Mouse (Mus musculus) embryonic facial prominence, embryonic 11.5 days (tissue): ENCODE results near the gene Epn2. TPM values are rescaled to one million over a fixed set of nuclear protein-coding genes. Genes with fewer than 3 reads are reported as not detected.

Experiments
- ATAC-seq: fragments of 200-750 bp; cut with Nextera tagmentation; replicated peaks from 2 replicates; pipeline ENCODE4 v1.8.0; 2017; ENCODE audit warnings: low read depth; ENCODE audit not compliant: insufficient number of reproducible peaks, low FRiP score, low TSS enrichment
- DNase-seq: peaks from one replicate; pipeline ENCODE4 v3.0.0-alpha.2; 2015; ENCODE audit warnings: low spot score
- H3K27ac ChIP-seq: fragments of 300-500 bp; sonication (generic); replicated peaks from 2 replicates; pipeline ENCODE4 v1.5.1; 2014; ENCODE audit warnings: mild to moderate bottlenecking, low read depth, low read length, control low read depth
- H3K27me3 ChIP-seq: fragments of 300-500 bp; sonication (generic); 2 replicates; pipeline ENCODE4 v1.6.1; 2014; ENCODE audit warnings: mild to moderate bottlenecking, low read length, moderate library complexity, mixed read lengths; ENCODE audit not compliant: control insufficient read depth, insufficient read depth
- H3K36me3 ChIP-seq: fragments of 300-500 bp; sonication (generic); replicated peaks from 2 replicates; pipeline ENCODE4 v1.6.1; 2014; ENCODE audit warnings: low read depth, mild to moderate bottlenecking, low read length, moderate library complexity, mixed read lengths; ENCODE audit not compliant: control insufficient read depth, insufficient read depth
- H3K4me1 ChIP-seq: fragments of 300-500 bp; sonication (generic); 2 replicates; pipeline ENCODE4 v1.6.1; 2014; ENCODE audit warnings: low read length, mixed read lengths; ENCODE audit not compliant: control insufficient read depth, insufficient read depth
- H3K4me2 ChIP-seq: fragments of 300-500 bp; sonication (generic); 2 replicates; pipeline ENCODE4 v1.6.1; 2014; ENCODE audit warnings: low read depth, mild to moderate bottlenecking, control low read depth, low read length, moderate library complexity
- H3K4me3 ChIP-seq: fragments of 300-500 bp; sonication (generic); 2 replicates; pipeline ENCODE4 v1.5.1; 2014; ENCODE audit warnings: low read depth, low read length, control low read depth
- H3K9ac ChIP-seq: fragments of 300-500 bp; sonication (generic); replicated peaks from 2 replicates; pipeline ENCODE4 v1.6.1; 2014; ENCODE audit warnings: mild to moderate bottlenecking, control low read depth, low read length
- H3K9me3 ChIP-seq: fragments of 300-500 bp; sonication (generic); replicated peaks from 2 replicates; pipeline ENCODE4 v1.6.1; 2016; ENCODE audit warnings: mild to moderate bottlenecking, low read length, inconsistent platforms, mixed read lengths; ENCODE audit not compliant: control insufficient read depth
- WGBS: fragments of 180-500 bp; shearing (Covaris S2); extraction: QIAGEN DNeasy Blood & Tissue Kit; methylation state at CpG from one replicate; pipeline ENCODE4 v1.1.7; 2014; 5-methylcytosine and 5-hydroxymethylcytosine counted together
- polyA plus RNA-seq: library from polyadenylated mRNA; unstranded; fragments of >200 nt; fragmentation: Nextera tagmentation; extraction: Ambion mirVana; gene quantifications from 2 replicates; pipeline ENCODE4 v1.2.1, GENCODE M21; 2014

Epn2 gene
- polyA plus RNA-seq, 1 experiment from 2014 or later: 24.2 TPM

GRCm38 (mm10) chr11:61486458-61487219 is 92.8 kb downstream of the Epn2 start:
- Histone ChIP-seq H3K27me3 (no peaks in the 10 kb centered on the region), H3K4me2 (peak overlapping the region; percentile 87), H3K4me1 (peaks cover 4% of the 10 kb centered on the region; the same call in 1 of the 2 replicates), H3K9me3 (no peaks in the 10 kb centered on the region), H3K36me3 (peaks cover 16% of the 10 kb centered on the region), H3K9ac (peak overlapping the region; percentile 77), H3K27ac (peak overlapping the region; percentile 99), H3K4me3 (peak overlapping the region; percentile 52)
- ATAC-seq (no peak), DNase-seq (no peak)
- WGBS: 90% methylated on average over 14 of the region's 14 CpGs

DNA sequence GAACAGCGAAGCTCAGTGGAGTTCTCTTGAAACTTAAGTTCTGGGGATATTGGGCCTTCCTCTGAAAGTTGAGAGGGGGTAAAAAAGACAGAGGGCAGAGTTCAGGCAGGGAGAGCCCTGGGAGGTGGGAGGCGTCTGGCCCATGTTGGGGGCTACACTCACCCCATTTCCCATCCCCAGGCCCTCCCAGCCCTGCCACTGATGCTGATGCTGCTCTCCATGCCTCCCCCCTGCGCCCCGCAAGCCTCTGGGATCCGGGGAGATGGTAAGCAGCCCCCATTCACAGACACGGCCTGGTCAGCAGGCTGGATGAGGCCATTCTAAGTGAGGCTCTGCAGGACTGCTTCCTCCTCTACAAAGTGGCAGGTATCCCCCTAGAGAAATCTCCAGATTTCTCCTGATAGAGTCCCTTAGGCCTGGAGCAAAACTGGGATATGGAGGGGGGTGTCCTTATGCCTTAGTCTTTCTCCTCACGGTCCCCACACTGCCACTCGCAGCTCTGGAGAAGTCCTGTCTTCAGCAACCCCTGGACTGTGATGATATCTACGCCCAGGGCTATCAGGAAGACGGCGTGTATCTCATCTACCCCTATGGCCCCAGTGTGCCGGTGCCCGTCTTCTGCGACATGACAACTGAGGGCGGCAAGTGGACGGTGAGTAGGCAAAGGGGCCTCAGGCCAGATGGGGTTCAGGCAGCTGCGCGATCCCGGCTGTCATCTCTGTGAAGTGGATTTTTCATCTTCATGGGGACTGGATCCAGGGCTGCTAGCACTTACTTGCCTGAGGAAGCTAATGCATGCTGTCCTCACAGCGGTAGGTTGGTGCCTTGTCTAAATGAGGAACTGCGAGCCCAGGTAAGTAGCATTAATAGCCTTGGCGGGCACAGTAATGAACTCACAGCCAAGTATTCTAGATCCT is 93.7 kb downstream of the Epn2 start:
- peak overlapping the region; percentile 77 for H3K9ac ChIP-seq

DNA sequence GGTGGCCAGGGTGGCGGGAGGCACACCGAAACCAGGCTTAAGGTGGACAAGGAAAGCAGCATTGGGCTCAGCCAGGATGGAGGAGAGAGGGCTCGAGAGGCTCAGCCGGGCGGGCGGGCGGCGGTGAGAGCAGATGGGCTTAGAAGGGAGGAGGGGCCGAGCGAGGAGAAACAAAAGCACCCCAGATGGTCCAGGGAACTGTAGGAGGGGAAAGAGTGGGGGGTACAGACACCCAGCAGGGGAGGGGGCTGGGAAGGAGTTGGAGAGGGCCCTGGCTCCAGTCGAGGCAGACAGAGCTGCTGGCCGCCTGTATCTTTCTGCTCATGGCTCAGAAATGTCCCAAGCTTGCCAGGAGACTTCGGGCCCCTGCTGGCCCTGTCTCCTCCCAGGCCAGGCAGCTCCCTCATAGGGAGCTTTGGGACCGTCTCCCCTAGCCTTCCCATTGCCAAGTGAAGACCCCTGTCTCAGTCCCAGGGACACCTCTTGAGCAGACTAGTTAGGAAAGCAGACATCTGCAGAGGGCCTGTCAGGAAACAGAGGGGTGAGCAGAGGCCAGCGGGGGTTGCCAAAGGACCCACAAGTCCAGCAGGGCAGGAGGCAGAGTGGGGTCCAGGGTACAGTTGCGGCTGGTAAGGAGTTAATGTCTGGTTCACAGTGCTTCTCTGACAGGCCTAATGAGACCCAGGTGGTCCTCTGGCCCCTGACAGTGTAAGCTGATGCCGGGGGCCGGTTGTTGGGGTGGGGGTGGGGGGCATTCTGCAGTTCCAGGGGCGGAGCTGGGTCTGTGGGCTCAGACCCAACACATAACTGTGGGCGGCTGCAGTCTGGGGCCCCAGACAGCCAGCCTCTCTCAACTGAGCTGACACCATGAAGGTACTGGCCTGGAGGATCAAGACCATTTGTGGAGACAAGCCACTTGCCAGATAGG is 94.6 kb downstream of the Epn2 start, which contains the start of gene Mfap4:
TSS of gene Mfap4 (plus strand) at position 819 of the 928 bp plus-strand sequence.
- ATAC-seq (peak; percentile 83), DNase-seq (peak; percentile 95)
- Histone ChIP-seq H3K9me3 (no peaks in the 10 kb centered on the region), H3K4me1 (peaks cover 4% of the 10 kb centered on the region; the same call in 1 of the 2 replicates), H3K27me3 (no peaks in the 10 kb centered on the region), H3K27ac (peak within 1 kb of the TSS; percentile 99), H3K4me3 (peak within 1 kb of the TSS; percentile 52), H3K4me2 (peak within 1 kb of the TSS; percentile 87), H3K9ac (peak within 1 kb of the TSS; percentile 77), H3K36me3 (peaks cover 6% of the 10 kb centered on the region)
- WGBS: 4% methylated on average over 20 of the region's 20 CpGs

More for the DNA sequence above, 93.7 kb downstream of the Epn2 start:
- peak overlapping the region; percentile 99 for H3K27ac ChIP-seq
- WGBS: 29% methylated on average over 22 of the region's 22 CpGs
- H3K4me3 ChIP-seq: peak overlapping the region; percentile 52
- H3K4me1 ChIP-seq: peaks cover 4% of the 10 kb centered on the region; the same call in 1 of the 2 replicates
- no peaks in the 10 kb centered on the region for H3K27me3 ChIP-seq
- DNase-seq (no peak), ATAC-seq (0 out of 2 replicates have a peak, but pooled peaks have one; percentile 8)
- peak overlapping the region; percentile 87 for H3K4me2 ChIP-seq
- no peaks in the 10 kb centered on the region for H3K9me3 ChIP-seq
- peaks cover 10% of the 10 kb centered on the region for H3K36me3 ChIP-seq

- peaks cover 4% of the 10 kb centered on the region; the same call in 1 of the 2 replicates for H3K4me1 ChIP-seq
- ATAC-seq: no peak
- peak overlapping the region; percentile 52 for H3K4me2 ChIP-seq
- peaks cover 5% of the 10 kb centered on the region for H3K36me3 ChIP-seq
- 4% methylated on average over 10 of the region's 10 CpGs for WGBS
- no peaks in the 10 kb centered on the region for H3K9me3 ChIP-seq
- peak overlapping the region; percentile 61 for H3K9ac ChIP-seq
- 0 out of 2 replicates have a peak overlapping the region, but pooled peaks have one; percentile 7 for H3K4me3 ChIP-seq
- peak overlapping the region; percentile 99 for H3K27ac ChIP-seq
- no peak for DNase-seq
- no peaks in the 10 kb centered on the region for H3K27me3 ChIP-seq
These were observed 95.3 kb downstream of the Epn2 start for GRCm38 (mm10) chr11:61484256-61484612.

- Histone ChIP-seq H3K9me3 (no peaks in the 10 kb centered on the region), H3K36me3 (peaks cover 2% of the 10 kb centered on the region), H3K27me3 (no peaks in the 10 kb centered on the region), H3K9ac (no peak overlapping the region), H3K4me2 (no peak overlapping the region), H3K27ac (peak overlapping the region; percentile 99), H3K4me1 (peaks cover 4% of the 10 kb centered on the region; the same call in 1 of the 2 replicates), H3K4me3 (no peak overlapping the region)
- WGBS: 30% methylated on average over 13 of the region's 13 CpGs
- ATAC-seq (no peak), DNase-seq (peak; percentile 86)
These were observed 96.2 kb downstream of the Epn2 start for GRCm38 (mm10) chr11:61483226-61483845.

- DNase-seq: peak; percentile 48
- H3K9me3 ChIP-seq: no peaks in the 10 kb centered on the region
- no peak overlapping the region for H3K27ac ChIP-seq
- no peaks in the 10 kb centered on the region for H3K27me3 ChIP-seq
- no peak overlapping the region for H3K4me2 ChIP-seq
- H3K4me1 ChIP-seq: peaks cover 4% of the 10 kb centered on the region; the same call in 1 of the 2 replicates
- no peak for ATAC-seq
- no peak overlapping the region for H3K4me3 ChIP-seq
- 59% methylated on average over 9 of the region's 9 CpGs for WGBS
- H3K36me3 ChIP-seq: no peaks in the 10 kb centered on the region
- no peak overlapping the region for H3K9ac ChIP-seq
These were observed 98.0 kb downstream of the Epn2 start for GRCm38 (mm10) chr11:61481239-61482090.
